Mouse (Mus musculus) ES-Bruce4 (cell line): Measurements from ENCODE around the gene Ddx23. TPM values are rescaled to one million over a fixed set of nuclear protein-coding genes. Genes with fewer than 3 reads are reported as not detected.

ENCODE experiments used
- H3K27ac ChIP-seq: 2 replicates; pipeline ENCODE4 v1.5.1; 2012; ENCODE audit warnings: low read length, inconsistent platforms; ENCODE audit not compliant: insufficient read depth
- H3K27me3 ChIP-seq: 2 replicates; pipeline ENCODE4 v1.6.1; 2012; ENCODE audit warnings: mild to moderate bottlenecking, low read length, inconsistent platforms; ENCODE audit not compliant: control insufficient read depth, poor library complexity, insufficient read depth, severe bottlenecking
- H3K36me3 ChIP-seq: 2 replicates; pipeline ENCODE4 v1.6.1; 2012; ENCODE audit warnings: inconsistent platforms, mild to moderate bottlenecking, low read length, moderate library complexity; ENCODE audit not compliant: control insufficient read depth, poor library complexity, insufficient read depth, severe bottlenecking
- H3K4me1 ChIP-seq: one replicate; pipeline ENCODE4 v1.8.1; 2011; ENCODE audit warnings: low read length; ENCODE audit not compliant: control insufficient read depth, insufficient read depth
- H3K4me3 ChIP-seq: 2 replicates; pipeline ENCODE4 v1.5.1; 2011; ENCODE audit warnings: low read depth, mild to moderate bottlenecking, low read length
- H3K9ac ChIP-seq: 2 replicates; pipeline ENCODE4 v1.6.1; 2012; ENCODE audit warnings: low read depth, mild to moderate bottlenecking, inconsistent platforms; ENCODE audit not compliant: poor library complexity, severe bottlenecking
- H3K9me3 ChIP-seq: replicated peaks from 2 replicates; pipeline ENCODE4 v1.6.1; 2012; ENCODE audit warnings: mild to moderate bottlenecking, low read length, inconsistent platforms; ENCODE audit not compliant: control insufficient read depth, poor library complexity, insufficient read depth, severe bottlenecking
- CTCF ChIP-seq: IDR thresholded peaks from one replicate; pipeline ENCODE4 v1.8.1; 2011; ENCODE audit warnings: low read depth, low read length
- EP300 ChIP-seq: IDR thresholded peaks from 2 replicates; pipeline ENCODE4 v1.6.1; 2011; ENCODE audit warnings: low read depth, low read length; ENCODE audit not compliant: insufficient read depth
- POLR2A ChIP-seq: IDR thresholded peaks from one replicate; pipeline ENCODE4 v1.8.1; 2011; ENCODE audit warnings: low read length; ENCODE audit not compliant: insufficient read depth
- polyA plus RNA-seq: library from polyadenylated mRNA; stranded (reverse); fragments of >200 nt; gene quantifications from 2 replicates; pipeline ENCODE4 v1.2.4, GENCODE M21; 2011; ENCODE audit warnings: low read depth; ENCODE audit not compliant: missing spikeins, insufficient read depth, insufficient read length

Gene Ddx23
- polyA plus RNA-seq, 1 experiment: 121 TPM

DNA sequence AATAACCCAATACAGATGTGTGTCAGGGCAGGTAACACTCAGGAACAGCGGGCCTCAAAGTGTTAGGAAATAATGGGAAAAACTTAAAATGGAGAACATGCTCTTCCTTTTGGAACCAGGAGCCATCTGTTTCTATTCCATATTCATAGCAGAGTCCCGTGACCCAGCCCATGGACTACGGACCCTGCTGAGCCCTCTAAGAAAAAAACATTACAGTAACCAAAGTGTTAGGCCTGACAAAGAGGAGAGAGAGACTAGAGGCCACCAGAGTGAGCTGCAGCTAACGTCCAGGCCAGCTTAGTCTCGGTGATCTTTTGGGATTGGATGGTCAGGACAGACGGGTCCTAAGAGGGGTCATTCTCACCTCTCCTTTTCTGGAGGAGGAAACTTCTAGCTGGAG is 47.7 kb downstream of the Ddx23 start:
- H3K27me3 ChIP-seq: no peaks in the 10 kb centered on the region; the same call in 1 of the 2 replicates
- H3K27ac ChIP-seq: no peak overlapping the region
- H3K4me3 ChIP-seq: no peak overlapping the region
- H3K36me3 ChIP-seq: no peaks in the 10 kb centered on the region
- peaks cover 2% of the 10 kb centered on the region for H3K4me1 ChIP-seq
- TF ChIP-seq CTCF (no peak), EP300 (no peak), POLR2A (no peak)
- no peak overlapping the region for H3K9ac ChIP-seq
- H3K9me3 ChIP-seq: no peaks in the 10 kb centered on the region

DNA sequence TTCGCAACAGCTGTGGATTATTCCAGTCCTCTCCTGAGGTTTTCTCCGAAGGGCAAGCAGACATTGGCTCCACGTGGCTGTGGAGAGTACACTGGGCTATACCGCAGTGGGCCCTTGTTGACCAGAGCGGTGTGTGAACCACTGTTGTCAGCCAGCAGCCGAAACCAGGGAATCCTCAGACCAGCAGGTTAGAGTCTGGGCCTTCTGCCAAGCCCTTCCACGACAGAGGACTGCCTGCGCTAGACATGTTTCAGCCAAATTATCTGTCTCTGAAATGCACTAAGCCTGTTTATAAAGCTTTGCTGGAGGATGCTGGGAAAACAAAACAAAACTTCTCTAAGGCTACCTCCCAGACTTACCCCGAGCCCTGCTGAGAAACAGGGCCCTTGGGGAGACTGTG is 48.1 kb downstream of the Ddx23 start:
- TF ChIP-seq EP300 (no peak), POLR2A (no peak), CTCF (no peak)
- Histone ChIP-seq H3K27ac (no peak overlapping the region), H3K36me3 (no peaks in the 10 kb centered on the region), H3K27me3 (peaks cover 4% of the 10 kb centered on the region), H3K9ac (no peak overlapping the region), H3K4me1 (peaks cover 2% of the 10 kb centered on the region), H3K4me3 (no peak overlapping the region), H3K9me3 (no peaks in the 10 kb centered on the region)

DNA sequence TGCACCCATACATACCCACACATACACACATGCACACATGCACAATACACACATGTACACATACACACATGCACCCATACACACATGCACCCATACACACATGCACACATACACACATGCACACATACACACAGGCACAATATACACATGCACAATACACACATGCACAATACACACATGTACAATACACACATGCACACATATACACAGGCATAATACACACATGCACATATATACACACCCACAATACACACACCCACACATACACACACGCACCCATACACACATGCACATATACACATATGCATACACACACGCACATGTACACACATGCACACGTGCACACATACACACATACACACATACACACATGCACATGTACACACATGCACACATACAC is 50.5 kb downstream of the Ddx23 start:
- Histone ChIP-seq H3K4me1 (peaks cover 2% of the 10 kb centered on the region), H3K36me3 (no peaks in the 10 kb centered on the region), H3K27ac (no peak overlapping the region), H3K9me3 (no peaks in the 10 kb centered on the region), H3K9ac (no peak overlapping the region), H3K4me3 (no peak overlapping the region), H3K27me3 (peaks cover 10% of the 10 kb centered on the region)
- no peak for TF ChIP-seq EP300
- TF ChIP-seq CTCF: no peak
- TF ChIP-seq POLR2A: no peak

DNA sequence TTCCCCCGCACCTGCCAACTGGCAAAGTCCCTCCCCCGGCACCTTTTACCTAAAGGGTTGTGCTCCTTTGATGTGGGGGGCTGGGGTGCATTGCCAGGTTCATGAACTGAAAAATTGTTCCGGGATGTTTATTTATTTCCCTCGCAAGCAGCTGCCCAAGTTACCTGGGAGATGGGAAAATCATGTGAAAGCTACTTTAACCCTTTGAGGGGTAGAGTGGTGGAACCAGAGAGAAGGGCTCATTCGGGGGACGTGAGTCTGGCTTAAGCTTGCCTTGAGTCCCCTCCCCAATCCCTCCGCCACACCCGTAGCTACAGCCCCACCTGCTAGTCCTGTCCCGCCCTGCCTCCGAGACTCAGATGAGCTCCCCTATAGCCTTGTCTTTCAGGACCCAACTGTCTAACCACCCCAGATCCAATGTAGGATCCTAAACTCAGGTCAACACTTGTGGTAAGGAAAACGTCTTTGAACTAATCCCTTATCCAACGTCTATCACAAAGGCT is 52.5 kb downstream of the Ddx23 start:
- TF ChIP-seq CTCF: no peak
- TF ChIP-seq EP300: 0 out of 2 replicates have a peak, but pooled peaks have one; percentile 24
- Histone ChIP-seq H3K27me3 (peaks cover 10% of the 10 kb centered on the region), H3K36me3 (no peaks in the 10 kb centered on the region), H3K4me1 (no peaks in the 10 kb centered on the region), H3K9ac (peak overlapping the region; percentile 85), H3K27ac (no peak overlapping the region), H3K9me3 (no peaks in the 10 kb centered on the region), H3K4me3 (peak overlapping the region; percentile 76)

DNA sequence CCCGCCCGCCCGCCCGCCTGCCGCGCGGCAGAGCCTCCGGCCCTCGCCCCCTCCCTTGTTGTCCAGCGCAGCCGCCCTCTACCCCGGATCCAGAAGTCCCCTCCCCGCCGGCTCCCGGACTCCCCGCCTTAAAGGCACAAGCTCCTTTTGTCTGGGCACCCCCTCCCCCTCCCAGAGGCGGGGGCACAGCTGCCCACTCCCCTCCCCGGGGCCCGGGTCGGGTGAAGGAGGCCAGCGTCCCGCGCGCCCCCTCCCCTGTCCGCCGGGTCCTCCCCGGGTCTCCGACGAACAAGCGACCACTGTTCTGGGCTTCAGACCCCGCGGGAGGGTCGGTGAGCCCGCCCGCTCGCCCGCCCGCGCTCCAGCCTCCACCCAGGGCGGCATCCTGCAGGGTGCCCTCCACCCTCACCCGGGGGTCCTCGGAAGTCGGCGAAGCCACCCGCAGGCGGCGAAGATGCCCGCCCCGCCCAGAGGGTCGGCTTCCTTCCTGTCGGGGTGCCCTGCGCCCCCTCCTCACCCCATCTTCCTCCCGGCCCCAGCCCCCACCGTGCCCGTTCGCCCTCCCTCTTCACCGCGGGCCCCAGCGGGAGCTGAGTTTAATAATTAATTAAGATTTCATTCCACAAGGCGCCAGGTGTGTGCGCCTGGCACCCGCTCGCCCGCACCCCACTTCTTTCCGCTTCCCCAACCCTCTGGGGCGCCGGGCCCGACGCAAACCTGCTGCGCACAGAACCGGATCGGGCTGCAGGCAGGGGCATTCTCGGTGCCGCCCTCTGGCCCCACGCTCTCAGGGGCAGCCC is 53.2 kb downstream of the Ddx23 start, which contains the start of gene Adcy6:
Adcy6 (minus strand) TSS at position 746 of the 800 bp plus-strand sequence.
- Histone ChIP-seq H3K4me3 (peak within 1 kb of the TSS; percentile 79), H3K36me3 (no peaks in the 10 kb centered on the region), H3K9ac (peak within 1 kb of the TSS; percentile 85), H3K4me1 (no peaks in the 10 kb centered on the region), H3K27ac (no peak within 1 kb of the TSS), H3K27me3 (peaks cover 10% of the 10 kb centered on the region), H3K9me3 (no peaks in the 10 kb centered on the region)
- TF ChIP-seq EP300: no peak
- TF ChIP-seq POLR2A: no peak
- no peak for TF ChIP-seq CTCF

DNA sequence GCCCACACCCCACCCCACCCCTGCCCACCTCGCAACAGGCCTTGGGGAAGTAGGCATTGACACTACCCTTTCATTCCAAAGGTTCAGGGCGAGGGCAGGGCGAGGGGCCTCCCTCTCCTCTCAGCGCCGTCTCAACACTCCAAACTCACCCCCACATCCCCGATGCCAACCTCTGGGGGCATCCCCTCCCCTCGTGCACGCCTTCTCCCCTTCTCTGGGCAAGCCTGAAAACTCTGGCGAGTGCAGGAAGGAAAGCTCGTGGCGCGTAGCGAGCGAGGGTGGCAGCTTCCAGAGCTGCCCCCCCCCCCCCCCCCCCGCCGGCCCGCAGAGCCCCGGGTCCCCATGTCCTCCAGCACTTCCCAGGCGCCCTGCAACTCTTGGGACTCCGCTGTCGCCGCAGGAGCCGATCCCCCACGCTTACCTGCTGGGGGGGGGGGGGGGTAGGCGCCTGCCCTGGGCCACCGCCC is 53.9 kb downstream of the Ddx23 start:
- Histone ChIP-seq H3K9ac (peak overlapping the region; percentile 85), H3K27me3 (peaks cover 10% of the 10 kb centered on the region), H3K4me3 (peak overlapping the region; percentile 79), H3K36me3 (no peaks in the 10 kb centered on the region), H3K9me3 (no peaks in the 10 kb centered on the region), H3K4me1 (no peaks in the 10 kb centered on the region), H3K27ac (no peak overlapping the region)
- TF ChIP-seq EP300 (no peak), CTCF (no peak), POLR2A (no peak)
